Comparison of ENCODE assay signal across 9 mouse cellular contexts in genomic region chr11:121388554-121388945, GRCm38 (mm10). TPM values are rescaled to one million over a fixed set of nuclear protein-coding genes. Genes with fewer than 3 reads are reported as not detected.
DNase-seq lines count a peak whose midpoint lies in the region; ATAC-seq and TF ChIP-seq lines count a peak whose summit lies in the region.
"Had no signal": no experiment of that assay in that cellular context is flagged by ENCODE, and none has a peak within 500 bp of the region (broad histone marks: within the 10 kb centered on the region; RNA-seq: fewer than 3 reads in every experiment).

No protein-coding gene starts in this region.

- peak overlapping the region; percentile 64 for H3K4me3 ChIP-seq in heart, embryonic 11.5 days (ENCODE audit: low read depth, low read length)
- H3K4me3 ChIP-seq in bone marrow macrophage, adult 2 months (ENCODE audit: insufficient read depth, low read length), result peak overlapping the region; percentile 55
- peak overlapping the region; percentile 66 for H3K4me3 ChIP-seq in hindbrain, embryonic 10.5 days

- no peak overlapping the region; the same call in 1 of the 2 replicates for H3K27ac ChIP-seq in heart, embryonic 11.5 days (ENCODE audit: low read depth, low read length)
- H3K27ac ChIP-seq in bone marrow macrophage, adult 2 months (ENCODE audit: insufficient read depth, low read depth, low read length), result no peak overlapping the region
- H3K27ac ChIP-seq in hindbrain, embryonic 10.5 days, result no peak overlapping the region

- H3K27me3 ChIP-seq in heart, embryonic 11.5 days (ENCODE audit: control insufficient read depth, insufficient read depth, low read length), result peaks cover 3% of the 10 kb centered on the region; the same call in 1 of the 2 replicates
- peaks cover 29% of the 10 kb centered on the region for H3K27me3 ChIP-seq in hindbrain, embryonic 10.5 days (ENCODE audit: insufficient read depth, poor library complexity, severe bottlenecking)

- ATAC-seq in heart, embryonic 11.5 days (replicated peaks; ENCODE audit: insufficient number of reproducible peaks, low FRiP score, low TSS enrichment), result 0 out of 2 replicates have a peak, but pooled peaks have one; percentile 3
- peak; percentile 18; the same call in 1 of the 2 replicates for ATAC-seq in megakaryocyte-erythroid progenitor cell, adult 5-6 weeks (replicated peaks; ENCODE audit: low FRiP score, low TSS enrichment, poor library complexity, severe bottlenecking)

- no peak for TF ChIP-seq POLR2A in bone marrow macrophage, adult 2 months (IDR thresholded peaks at IDR 0.05; ENCODE audit: borderline replicate concordance, low read depth, low read length)

- no peaks in the 10 kb centered on the region for H3K9me3 ChIP-seq in heart, embryonic 11.5 days (replicated peaks; ENCODE audit: control insufficient read depth, low read length)
- no peaks in the 10 kb centered on the region for H3K9me3 ChIP-seq in hindbrain, embryonic 10.5 days

- no peaks in the 10 kb centered on the region for H3K36me3 ChIP-seq in heart, embryonic 11.5 days (ENCODE audit: control insufficient read depth, insufficient read depth, low read length)
- H3K36me3 ChIP-seq in hindbrain, embryonic 10.5 days, result no peaks in the 10 kb centered on the region

- H3K9ac ChIP-seq in heart, embryonic 11.5 days (ENCODE audit: low read depth, low read length), result no peak overlapping the region; the same call in 1 of the 2 replicates

- no peak for TF ChIP-seq CTCF in bone marrow macrophage, adult 2 months (IDR thresholded peaks at IDR 0.05; ENCODE audit: low read depth, low read length)

- 0 out of 2 replicates have a peak, but pooled peaks cover 3% of the 10 kb centered on the region for H3K4me1 ChIP-seq in heart, embryonic 11.5 days (ENCODE audit: control insufficient read depth, insufficient read depth, low read length)
- no peaks in the 10 kb centered on the region for H3K4me1 ChIP-seq in bone marrow macrophage, adult 2 months (ENCODE audit: control insufficient read depth, insufficient read depth, low read length)
- H3K4me1 ChIP-seq in hindbrain, embryonic 10.5 days (replicated peaks), result peaks cover 19% of the 10 kb centered on the region

- peak overlapping the region; percentile 83 for H3K4me2 ChIP-seq in heart, embryonic 11.5 days

- DNase-seq in heart, postnatal 10 days, result no peak
- DNase-seq in hindbrain, embryonic 10.5 days (ENCODE audit: low spot score), result no peak
- no peak for DNase-seq in ovary, postnatal 10 days (ENCODE audit: low spot score)
- no peak for DNase-seq in natural killer cell, adult 2 months (ENCODE audit: low spot score in 2 of 2)
- DNase-seq in spleen, postnatal 14 days (ENCODE audit: low spot score in 2 of 2), result no peak

- intact Hi-C loops in heart, postnatal 10 days (cut with DNase I), result loop anchor here (1.0 kb wide), 1 partner anchor 33 kb away; the partner anchor contains the start of gene Fn3krp

- 14% methylated on average over 6 of the region's 6 CpGs for WGBS in heart, embryonic 11.5 days (ENCODE audit: insufficient replicate concordance)
- 16% methylated on average over 6 of the region's 6 CpGs for WGBS in hindbrain, embryonic 10.5 days

RNA-seq across cellular contexts. Expression of gene Rab40b, which starts 0.5 kb away (rescaled TPM):
- polyA plus RNA-seq in heart, embryonic 11.5 days (2014; fragmentation: Nextera tagmentation; extraction: Ambion mirVana), result 3.4 and 4.5 TPM in 2 replicates
- total RNA-seq in heart, postnatal 10 days (2021), result 1 to 10 TPM; 2.1 to 2.8 TPM
- not detected in 2 replicates for polyA plus RNA-seq in bone marrow macrophage, adult 2 months (2012; ENCODE audit: insufficient read depth, insufficient read length, missing spikeins)
- polyA plus RNA-seq in hindbrain, embryonic 10.5 days (2016; fragmentation: Nextera tagmentation; extraction: Ambion mirVana), result 2.3 and 3.1 TPM in 2 replicates
- 2.2 TPM in 1 of 2 replicates, not detected in the other for total RNA-seq in megakaryocyte-erythroid progenitor cell, adult 5-6 weeks (2014; fragmentation: Nextera tagmentation)
- 0.19 and 1.4 TPM in 2 replicates for total RNA-seq in megakaryocyte-erythroid progenitor cell, adult 5-6 weeks (2017)
- total RNA-seq: monocyte, adult 5-6 weeks had no signal

RNA-seq across cellular contexts. Expression of gene Fn3krp, which starts 32.7 kb away (rescaled TPM):
- 4.1 and 4.8 TPM in 2 replicates for polyA plus RNA-seq in heart, embryonic 11.5 days (2014; fragmentation: Nextera tagmentation; extraction: Ambion mirVana)
- 1 to 10 TPM; 6.0 to 8.3 TPM for total RNA-seq in heart, postnatal 10 days (2021)
- 9.2 and 10.4 TPM in 2 replicates for polyA plus RNA-seq in bone marrow macrophage, adult 2 months (2012; ENCODE audit: insufficient read depth, insufficient read length, missing spikeins)
- 6.9 and 7.6 TPM in 2 replicates for polyA plus RNA-seq in hindbrain, embryonic 10.5 days (2016; fragmentation: Nextera tagmentation; extraction: Ambion mirVana)
- 18.8 and 22.0 TPM in 2 replicates for total RNA-seq in megakaryocyte-erythroid progenitor cell, adult 5-6 weeks (2014; fragmentation: Nextera tagmentation)
- total RNA-seq in megakaryocyte-erythroid progenitor cell, adult 5-6 weeks (2017), result 35.3 and 42.9 TPM in 2 replicates

RNA-seq across cellular contexts. Expression of gene Wdr45b, which starts 34.3 kb away (rescaled TPM):
- polyA plus RNA-seq in heart, embryonic 11.5 days (2014; fragmentation: Nextera tagmentation; extraction: Ambion mirVana), result 84.8 and 88.8 TPM in 2 replicates
- total RNA-seq in heart, postnatal 10 days (2021), result 10 to 100 TPM; 53.0 to 54.0 TPM
- 50.5 and 52.2 TPM in 2 replicates for polyA plus RNA-seq in bone marrow macrophage, adult 2 months (2012; ENCODE audit: insufficient read depth, insufficient read length, missing spikeins)
- polyA plus RNA-seq in hindbrain, embryonic 10.5 days (2016; fragmentation: Nextera tagmentation; extraction: Ambion mirVana), result 97.6 and 99.9 TPM in 2 replicates
- total RNA-seq in megakaryocyte-erythroid progenitor cell, adult 5-6 weeks (2014; fragmentation: Nextera tagmentation), result 34.6 and 37.4 TPM in 2 replicates
- total RNA-seq in megakaryocyte-erythroid progenitor cell, adult 5-6 weeks (2017), result 33.6 and 41.1 TPM in 2 replicates

RNA-seq across cellular contexts. Expression of gene Fn3k, which starts 46.2 kb away (rescaled TPM):
- polyA plus RNA-seq in heart, embryonic 11.5 days (2014; fragmentation: Nextera tagmentation; extraction: Ambion mirVana), result 4.5 and 6.2 TPM in 2 replicates
- total RNA-seq in heart, postnatal 10 days (2021), result 10 to 100 TPM; 17.3 to 22.8 TPM
- polyA plus RNA-seq in bone marrow macrophage, adult 2 months (2012; ENCODE audit: insufficient read depth, insufficient read length, missing spikeins), result 0.46 and 0.73 TPM in 2 replicates
- polyA plus RNA-seq in hindbrain, embryonic 10.5 days (2016; fragmentation: Nextera tagmentation; extraction: Ambion mirVana), result 2.0 and 2.8 TPM in 2 replicates
- 0.81 TPM in 1 of 2 replicates, not detected in the other for total RNA-seq in megakaryocyte-erythroid progenitor cell, adult 5-6 weeks (2014; fragmentation: Nextera tagmentation)
- 0.11 and 0.47 TPM in 2 replicates for total RNA-seq in megakaryocyte-erythroid progenitor cell, adult 5-6 weeks (2017)
- total RNA-seq: monocyte, adult 5-6 weeks had no signal
